Comparison of ENCODE assay signal across 26 mouse cellular contexts in the genomic region with DNA sequence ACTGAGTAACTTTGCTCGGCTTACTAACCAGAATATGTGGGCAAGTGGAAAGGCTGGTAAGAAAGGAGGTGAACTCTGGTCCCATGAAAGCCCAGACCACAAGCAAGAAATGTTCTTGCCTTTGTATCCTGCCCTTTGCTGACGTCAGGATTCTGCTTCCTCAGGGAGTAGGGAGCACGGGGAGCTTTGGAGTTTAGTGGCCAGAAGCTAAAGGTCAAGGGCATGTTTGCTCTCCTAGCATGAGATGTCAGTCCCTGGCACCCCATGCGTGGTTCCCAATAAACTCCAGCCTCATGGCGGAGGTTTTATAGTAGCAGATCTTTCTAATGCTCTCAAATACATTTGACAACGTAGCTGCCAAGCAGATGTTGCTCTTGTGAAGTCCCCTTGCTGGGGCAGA. TPM values are rescaled to one million over a fixed set of nuclear protein-coding genes. Genes with fewer than 3 reads are reported as not detected.
DNase-seq lines count a peak whose midpoint lies in the region; ATAC-seq and TF ChIP-seq lines count a peak whose summit lies in the region.
"Had no signal": no experiment of that assay in that cellular context is flagged by ENCODE, and none has a peak within 500 bp of the region (broad histone marks: within the 10 kb centered on the region; RNA-seq: fewer than 3 reads in every experiment).

No protein-coding gene starts in this region.

- TF ChIP-seq POLR2A in liver, adult 2 months (IDR thresholded peaks at IDR 0.05; ENCODE audit: extremely low read depth, insufficient read depth, low read length), result no peak

- peaks cover 21% of the 10 kb centered on the region for H3K4me1 ChIP-seq in forebrain, embryonic 12.5 days
- peaks cover 17% of the 10 kb centered on the region for H3K4me1 ChIP-seq in forebrain, embryonic 16.5 days (replicated peaks; ENCODE audit: control insufficient read depth, insufficient read depth, low read length)
- H3K4me1 ChIP-seq in liver, adult 2 months (ENCODE audit: control insufficient read depth, insufficient read depth, low read length), result peaks cover 6% of the 10 kb centered on the region
- H3K4me1 ChIP-seq in liver, embryonic 12.5 days, result peaks cover 27% of the 10 kb centered on the region

- 82% methylated on average over 6 of the region's 6 CpGs for WGBS in forebrain, embryonic 12.5 days
- 86% methylated on average over 6 of the region's 6 CpGs for WGBS in forebrain, embryonic 16.5 days
- 45% methylated on average over 6 of the region's 6 CpGs for WGBS in liver, adult 2 months
- WGBS in liver, embryonic 12.5 days (ENCODE audit: insufficient replicate concordance), result 68% methylated on average over 6 of the region's 6 CpGs

- ATAC-seq in forebrain, embryonic 12.5 days (ENCODE audit: low FRiP score), result no peak
- no peak for ATAC-seq in forebrain, embryonic 16.5 days
- ATAC-seq in liver, embryonic 12.5 days, result no peak
- ATAC-seq: forebrain, embryonic 14.5 days; intestine, postnatal 0 days; Patski had no signal

- H3K79me2 ChIP-seq in liver, adult 2 months (ENCODE audit: control insufficient read depth, insufficient read depth, low read length), result no peaks in the 10 kb centered on the region

- no peaks in the 10 kb centered on the region for H3K9me3 ChIP-seq in forebrain, embryonic 12.5 days
- no peaks in the 10 kb centered on the region for H3K9me3 ChIP-seq in forebrain, embryonic 16.5 days (ENCODE audit: control insufficient read depth, low read length)
- no peaks in the 10 kb centered on the region for H3K9me3 ChIP-seq in liver, embryonic 12.5 days (replicated peaks)
- H3K9me3 ChIP-seq: forebrain, embryonic 10.5 days; heart, embryonic 12.5 days; heart, embryonic 15.5 days; hindbrain, embryonic 10.5 days had no signal

- H3K36me3 ChIP-seq in forebrain, embryonic 12.5 days (replicated peaks), result peaks cover 50% of the 10 kb centered on the region
- peaks cover 16% of the 10 kb centered on the region for H3K36me3 ChIP-seq in forebrain, embryonic 16.5 days (ENCODE audit: control insufficient read depth, insufficient read depth)
- no peaks in the 10 kb centered on the region for H3K36me3 ChIP-seq in liver, adult 2 months (ENCODE audit: control insufficient read depth, insufficient read depth, low read length)
- peaks cover 38% of the 10 kb centered on the region for H3K36me3 ChIP-seq in liver, embryonic 12.5 days

- TF ChIP-seq CTCF in liver, adult 2 months (IDR thresholded peaks at IDR 0.05; ENCODE audit: low read depth, low read length), result no peak

- H3K27me3 ChIP-seq in forebrain, embryonic 12.5 days, result no peaks in the 10 kb centered on the region
- no peaks in the 10 kb centered on the region for H3K27me3 ChIP-seq in forebrain, embryonic 16.5 days (replicated peaks; ENCODE audit: control insufficient read depth, insufficient read depth, low read length)
- H3K27me3 ChIP-seq in liver, adult 2 months (ENCODE audit: control insufficient read depth, insufficient read depth, low read length), result no peaks in the 10 kb centered on the region
- H3K27me3 ChIP-seq in liver, embryonic 12.5 days (replicated peaks), result no peaks in the 10 kb centered on the region
- H3K27me3 ChIP-seq: heart, embryonic 12.5 days; heart, embryonic 15.5 days; Patski had no signal

- peak; percentile 37 to 67 for DNase-seq in adrenal gland, adult (ENCODE audit: inconsistent age in 2 of 2, low spot score in 1 of 2)
- no peak for DNase-seq in adrenal gland, postnatal 4 days (ENCODE audit: low spot score in 2 of 2)
- DNase-seq in liver, adult 2 months (ENCODE audit: extremely low read depth, low read depth, low spot score), result peak; percentile 64
- DNase-seq: adrenal gland, postnatal 10 days; cerebellum, adult 18-20 months; cerebellum, adult 9-10 months; gastrocnemius, postnatal 10 days; gastrocnemius, postnatal 36 days; heart, postnatal 10 days; heart, postnatal 36 days; kidney, adult 2 months had no signal

- H3K9ac ChIP-seq in forebrain, embryonic 12.5 days, result 0 out of 2 replicates have a peak overlapping the region, but pooled peaks have one; percentile 12
- H3K9ac ChIP-seq in forebrain, embryonic 16.5 days (replicated peaks; ENCODE audit: low read depth, low read length), result no peak overlapping the region
- no peak overlapping the region for H3K9ac ChIP-seq in liver, adult 2 months (ENCODE audit: low read depth, low read length)
- H3K9ac ChIP-seq in liver, embryonic 12.5 days, result no peak overlapping the region
- H3K9ac ChIP-seq: heart, embryonic 12.5 days; heart, embryonic 15.5 days; hindbrain, embryonic 14.5 days had no signal

- H3K4me2 ChIP-seq in forebrain, embryonic 12.5 days, result no peak overlapping the region
- no peak overlapping the region for H3K4me2 ChIP-seq in forebrain, embryonic 16.5 days (ENCODE audit: low read length)
- H3K4me2 ChIP-seq in liver, embryonic 12.5 days, result no peak overlapping the region
- H3K4me2 ChIP-seq: heart, embryonic 12.5 days; heart, embryonic 15.5 days; hindbrain, embryonic 14.5 days had no signal

- no peak overlapping the region for H3K4me3 ChIP-seq in forebrain, embryonic 12.5 days (replicated peaks)
- no peak overlapping the region for H3K4me3 ChIP-seq in forebrain, embryonic 16.5 days (replicated peaks; ENCODE audit: low read length)
- H3K4me3 ChIP-seq in liver, adult 2 months (ENCODE audit: insufficient read depth, low read depth, low read length), result no peak overlapping the region
- H3K4me3 ChIP-seq in liver, embryonic 12.5 days, result no peak overlapping the region
- H3K4me3 ChIP-seq: forebrain, embryonic 10.5 days; heart, embryonic 12.5 days; heart, embryonic 15.5 days; hindbrain, embryonic 10.5 days had no signal

- H3K27ac ChIP-seq in forebrain, embryonic 12.5 days, result no peak overlapping the region
- no peak overlapping the region for H3K27ac ChIP-seq in forebrain, embryonic 16.5 days (ENCODE audit: low read length)
- no peak overlapping the region for H3K27ac ChIP-seq in liver, adult 2 months (replicated peaks; ENCODE audit: insufficient read depth, low read depth, low read length)
- H3K27ac ChIP-seq in liver, embryonic 12.5 days, result no peak overlapping the region
- H3K27ac ChIP-seq: forebrain, embryonic 10.5 days; heart, embryonic 15.5 days; hindbrain, embryonic 10.5 days; hindbrain, embryonic 14.5 days had no signal

RNA-seq across cellular contexts. Expression of a gene that starts 2.5 kb away (rescaled TPM):
- under 1 TPM; 0.73 TPM for total RNA-seq in adrenal gland, postnatal 4 days (2021)
- polyA plus RNA-seq in forebrain, embryonic 12.5 days (2016; fragmentation: Nextera tagmentation; extraction: Ambion mirVana), result 0.26 TPM in 1 of 2 replicates, not detected in the other
- not detected in 2 replicates for polyA plus RNA-seq in forebrain, embryonic 16.5 days (2015; fragmentation: Nextera tagmentation; extraction: Ambion mirVana)
- total RNA-seq in liver, adult 2 months (2014; rRNA removed), result 0.20 TPM in 1 of 2 replicates, not detected in the other
- 0.10 and 0.12 TPM in 2 replicates for polyA plus RNA-seq in liver, adult 2 months (2012; rRNA removed)
- not detected in 2 replicates for polyA plus RNA-seq in liver, embryonic 12.5 days (2016; fragmentation: Nextera tagmentation; extraction: Ambion mirVana)
- total RNA-seq: adrenal gland, postnatal 10 days; heart, adult 8-10 months; heart, postnatal 36 days had no signal
- polyA plus RNA-seq: embryonic facial prominence, embryonic 11.5 days; embryonic facial prominence, embryonic 14.5 days; forebrain, embryonic 10.5 days; forebrain, embryonic 14.5 days; heart, embryonic 12.5 days; heart, embryonic 15.5 days; hindbrain, embryonic 10.5 days; intestine, embryonic 14.5 days; intestine, postnatal 0 days; Patski had no signal

RNA-seq across cellular contexts. Expression of a gene that starts 26.3 kb away (rescaled TPM):
- 100 to 1,000 TPM; 129 to 138 TPM for total RNA-seq in adrenal gland, postnatal 4 days (2021)
- polyA plus RNA-seq in forebrain, embryonic 12.5 days (2016; fragmentation: Nextera tagmentation; extraction: Ambion mirVana), result 22.2 and 22.7 TPM in 2 replicates
- 15.6 and 17.2 TPM in 2 replicates for polyA plus RNA-seq in forebrain, embryonic 16.5 days (2015; fragmentation: Nextera tagmentation; extraction: Ambion mirVana)
- total RNA-seq in liver, adult 2 months (2014; rRNA removed), result 6.0 and 8.9 TPM in 2 replicates
- polyA plus RNA-seq in liver, adult 2 months (2012; rRNA removed), result 24.3 and 31.7 TPM in 2 replicates
- 7.2 and 7.7 TPM in 2 replicates for polyA plus RNA-seq in liver, embryonic 12.5 days (2016; fragmentation: Nextera tagmentation; extraction: Ambion mirVana)

RNA-seq across cellular contexts. Expression of a gene that starts 57.5 kb away (rescaled TPM):
- 10 to 100 TPM; 46.0 to 50.4 TPM for total RNA-seq in adrenal gland, postnatal 4 days (2021)
- polyA plus RNA-seq in forebrain, embryonic 12.5 days (2016; fragmentation: Nextera tagmentation; extraction: Ambion mirVana), result 26.3 and 27.6 TPM in 2 replicates
- polyA plus RNA-seq in forebrain, embryonic 16.5 days (2015; fragmentation: Nextera tagmentation; extraction: Ambion mirVana), result 21.7 and 23.2 TPM in 2 replicates
- 5.2 and 7.5 TPM in 2 replicates for total RNA-seq in liver, adult 2 months (2014; rRNA removed)
- 11.8 and 15.3 TPM in 2 replicates for polyA plus RNA-seq in liver, adult 2 months (2012; rRNA removed)
- polyA plus RNA-seq in liver, embryonic 12.5 days (2016; fragmentation: Nextera tagmentation; extraction: Ambion mirVana), result 8.3 and 9.6 TPM in 2 replicates

Comparison
In these comparisons a context has a peak if more than half of its experiments do, and no peak if none do; other contexts are left out.
1. DNase-seq: peak in adrenal gland, adult (2 of 2) and liver, adult 2 months (single experiment); none in adrenal gland, postnatal 4 days (0 of 2).